Mouse (Mus musculus): Measurements from ENCODE around the gene Anks3. TPM values are rescaled to one million over a fixed set of nuclear protein-coding genes. Genes with fewer than 3 reads are reported as not detected.

Gene Anks3
- polyA plus RNA-seq, 1 experiment from 2014 or later = 42.4 TPM

GRCm38 (mm10) chr16:4898881-4899280, 65.1 kb downstream of the Anks3 start:
- H3K9ac ChIP-seq (ENCODE audit: low read length) = no peak overlapping the region
- DNase-seq (ENCODE audit: low spot score, missing footprints) (no peak), ATAC-seq (ENCODE audit: low FRiP score) (no peak)
- no peaks in the 10 kb centered on the region for H3K36me3 ChIP-seq (ENCODE audit: control insufficient read depth, insufficient read depth, low read length)
- no peak overlapping the region for H3K4me2 ChIP-seq
- no peaks in the 10 kb centered on the region for H3K27me3 ChIP-seq (ENCODE audit: control insufficient read depth, insufficient read depth, low read length)
- H3K9me3 ChIP-seq (ENCODE audit: control insufficient read depth, low read length) = no peaks in the 10 kb centered on the region
- no peak overlapping the region for H3K4me3 ChIP-seq (ENCODE audit: low read depth, low read length)
- H3K4me1 ChIP-seq (ENCODE audit: control insufficient read depth, insufficient read depth, low read length) = no peaks in the 10 kb centered on the region
- WGBS = 88% methylated on average over 6 of the region's 6 CpGs
- no peak overlapping the region for H3K27ac ChIP-seq (ENCODE audit: low read depth, low read length)

GRCm38 (mm10) chr16:4897146-4897730, 66.8 kb downstream of the Anks3 start:
- 47% methylated on average over 7 of the region's 7 CpGs for WGBS
- Histone ChIP-seq H3K9me3 (ENCODE audit: control insufficient read depth, low read length) (no peaks in the 10 kb centered on the region), H3K27ac (ENCODE audit: low read depth, low read length) (no peak overlapping the region), H3K4me3 (ENCODE audit: low read depth, low read length) (no peak overlapping the region), H3K27me3 (ENCODE audit: control insufficient read depth, insufficient read depth, low read length) (no peaks in the 10 kb centered on the region), H3K4me2 (no peak overlapping the region), H3K9ac (ENCODE audit: low read length) (no peak overlapping the region), H3K4me1 (ENCODE audit: control insufficient read depth, insufficient read depth, low read length) (no peaks in the 10 kb centered on the region), H3K36me3 (ENCODE audit: control insufficient read depth, insufficient read depth, low read length) (no peaks in the 10 kb centered on the region)
- ATAC-seq (ENCODE audit: low FRiP score) (no peak), DNase-seq (ENCODE audit: low spot score, missing footprints) (peak; percentile 4)

- peak; percentile 77 for DNase-seq (ENCODE audit: low spot score, missing footprints)
- Histone ChIP-seq H3K36me3 (ENCODE audit: control insufficient read depth, insufficient read depth, low read length) (no peaks in the 10 kb centered on the region), H3K4me3 (ENCODE audit: low read depth, low read length) (no peak overlapping the region), H3K27me3 (ENCODE audit: control insufficient read depth, insufficient read depth, low read length) (no peaks in the 10 kb centered on the region), H3K27ac (ENCODE audit: low read depth, low read length) (no peak overlapping the region), H3K4me2 (no peak overlapping the region), H3K9me3 (ENCODE audit: control insufficient read depth, low read length) (no peaks in the 10 kb centered on the region), H3K9ac (ENCODE audit: low read length) (no peak overlapping the region), H3K4me1 (ENCODE audit: control insufficient read depth, insufficient read depth, low read length) (no peaks in the 10 kb centered on the region)
- no peak for ATAC-seq (ENCODE audit: low FRiP score)
- 78% methylated on average over 5 of the region's 5 CpGs for WGBS
These were observed 67.6 kb downstream of the Anks3 start for GRCm38 (mm10) chr16:4896249-4897027.

GRCm38 (mm10) chr16:4894201-4894908, 69.7 kb downstream of the Anks3 start:
- no peaks in the 10 kb centered on the region for H3K36me3 ChIP-seq (ENCODE audit: control insufficient read depth, insufficient read depth, low read length)
- peak; percentile 77 for DNase-seq (ENCODE audit: low spot score, missing footprints)
- ATAC-seq (ENCODE audit: low FRiP score) = no peak
- H3K9me3 ChIP-seq (ENCODE audit: control insufficient read depth, low read length) = no peaks in the 10 kb centered on the region
- H3K9ac ChIP-seq (ENCODE audit: low read length) = no peak overlapping the region
- H3K4me1 ChIP-seq (ENCODE audit: control insufficient read depth, insufficient read depth, low read length) = no peaks in the 10 kb centered on the region
- no peak overlapping the region for H3K27ac ChIP-seq (ENCODE audit: low read depth, low read length)
- no peaks in the 10 kb centered on the region for H3K27me3 ChIP-seq (ENCODE audit: control insufficient read depth, insufficient read depth, low read length)
- 85% methylated on average over 7 of the region's 7 CpGs for WGBS
- no peak overlapping the region for H3K4me2 ChIP-seq
- no peak overlapping the region for H3K4me3 ChIP-seq (ENCODE audit: low read depth, low read length)

GRCm38 (mm10) chr16:4892171-4892570, 71.8 kb downstream of the Anks3 start:
- Histone ChIP-seq H3K4me2 (no peak overlapping the region), H3K4me1 (ENCODE audit: control insufficient read depth, insufficient read depth, low read length) (peaks cover 8% of the 10 kb centered on the region), H3K9ac (ENCODE audit: low read length) (no peak overlapping the region), H3K27me3 (ENCODE audit: control insufficient read depth, insufficient read depth, low read length) (no peaks in the 10 kb centered on the region), H3K36me3 (ENCODE audit: control insufficient read depth, insufficient read depth, low read length) (no peaks in the 10 kb centered on the region), H3K27ac (ENCODE audit: low read depth, low read length) (no peak overlapping the region), H3K9me3 (ENCODE audit: control insufficient read depth, low read length) (no peaks in the 10 kb centered on the region), H3K4me3 (ENCODE audit: low read depth, low read length) (no peak overlapping the region)
- ATAC-seq (ENCODE audit: low FRiP score) (no peak), DNase-seq (ENCODE audit: low spot score, missing footprints) (no peak)
- WGBS = 92% methylated on average over 6 of the region's 6 CpGs

Other genes with a start within 250 kb of the Anks3 start
- 174 and 191 TPM in 2 replicates for gene Nmral1, start 244.8 kb downstream of the Anks3 start, polyA plus RNA-seq (2014; fragmentation: Nextera tagmentation; extraction: Ambion mirVana)
- gene Hmox2, start 237.8 kb downstream of the Anks3 start, polyA plus RNA-seq (2014; fragmentation: Nextera tagmentation; extraction: Ambion mirVana) = 82.2 and 82.7 TPM in 2 replicates
- 85.7 and 85.8 TPM in 2 replicates for gene Cdip1, start 173.9 kb downstream of the Anks3 start, polyA plus RNA-seq (2014; fragmentation: Nextera tagmentation; extraction: Ambion mirVana)
- 0.29 TPM in 1 of 2 replicates, not detected in the other for gene 4930562C15Rik, start 128.8 kb downstream of the Anks3 start, polyA plus RNA-seq (2014; fragmentation: Nextera tagmentation; extraction: Ambion mirVana)
- 22.1 and 22.2 TPM in 2 replicates for gene Ubald1, start 83.9 kb downstream of the Anks3 start, polyA plus RNA-seq (2014; fragmentation: Nextera tagmentation; extraction: Ambion mirVana)
- gene Mgrn1, start 78.0 kb downstream of the Anks3 start, polyA plus RNA-seq (2014; fragmentation: Nextera tagmentation; extraction: Ambion mirVana) = 63.8 and 66.9 TPM in 2 replicates
- gene Nudt16l1, start 25.4 kb downstream of the Anks3 start, polyA plus RNA-seq (2014; fragmentation: Nextera tagmentation; extraction: Ambion mirVana) = 120 and 132 TPM in 2 replicates
- not detected in 2 replicates for gene Sept12, start 33.6 kb upstream of the Anks3 start, polyA plus RNA-seq (2014; fragmentation: Nextera tagmentation; extraction: Ambion mirVana)
- gene Smim22, start 43.1 kb upstream of the Anks3 start, polyA plus RNA-seq (2014; fragmentation: Nextera tagmentation; extraction: Ambion mirVana) = not detected in 2 replicates
- gene Rogdi, start 49.3 kb upstream of the Anks3 start, polyA plus RNA-seq (2014; fragmentation: Nextera tagmentation; extraction: Ambion mirVana) = 67.4 and 69.3 TPM in 2 replicates
- gene Glyr1, start 85.7 kb upstream of the Anks3 start, polyA plus RNA-seq (2014; fragmentation: Nextera tagmentation; extraction: Ambion mirVana) = 168 and 179 TPM in 2 replicates
- gene Ubn1, start 85.9 kb upstream of the Anks3 start, polyA plus RNA-seq (2014; fragmentation: Nextera tagmentation; extraction: Ambion mirVana) = 22.0 and 24.1 TPM in 2 replicates
- gene Ppl, start 168.2 kb upstream of the Anks3 start, polyA plus RNA-seq (2014; fragmentation: Nextera tagmentation; extraction: Ambion mirVana) = 0.44 and 0.48 TPM in 2 replicates
- 0.23 and 0.25 TPM in 2 replicates for gene Sec14l5, start 182.9 kb upstream of the Anks3 start, polyA plus RNA-seq (2014; fragmentation: Nextera tagmentation; extraction: Ambion mirVana)
- gene Nagpa, start 239.8 kb upstream of the Anks3 start, polyA plus RNA-seq (2014; fragmentation: Nextera tagmentation; extraction: Ambion mirVana) = 10.7 and 10.8 TPM in 2 replicates

All from midbrain, embryonic 11.5 days (tissue).